Mouse (Mus musculus): ENCODE measurements at regions not wholly inside any gene's neighbourhood (a gene's known extent, or its start where the extent isn't known, plus 50 kb on each side); places are given as distances from the start of the nearest gene placed in this dataset.

DNA sequence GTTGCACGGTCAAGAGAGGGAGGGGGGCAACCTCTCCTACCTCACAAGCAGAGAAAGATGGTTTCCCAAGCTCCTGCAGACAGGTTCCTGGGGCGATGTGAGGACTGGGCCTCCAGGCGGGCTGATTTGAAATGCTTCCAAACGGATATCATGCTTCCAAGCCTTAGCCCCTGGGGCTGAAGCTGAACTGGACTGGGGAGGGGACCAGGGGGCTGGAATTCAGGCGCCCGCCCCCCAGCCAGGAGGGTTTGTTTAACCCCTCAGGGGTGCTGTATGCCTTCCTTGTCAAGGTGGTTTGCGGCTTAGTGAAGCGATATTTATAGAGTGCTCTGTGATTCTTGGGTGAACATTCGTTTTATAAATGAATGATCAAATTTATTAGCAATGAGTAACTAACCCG is 210.0 kb downstream of the Wnt5a start:
- Histone ChIP-seq H3K4me2 (no peak overlapping the region), H3K4me1 (no peaks in the 10 kb centered on the region), H3K27ac (no peak overlapping the region), H3K9ac (no peak overlapping the region), H3K36me3 (replicated peaks) (no peaks in the 10 kb centered on the region), H3K9me3 (no peaks in the 10 kb centered on the region), H3K4me3 (no peak overlapping the region), H3K27me3 (replicated peaks) (no peaks in the 10 kb centered on the region)
- ATAC-seq (replicated peaks) = no peak
- 71% methylated on average over 10 of the region's 10 CpGs for WGBS

DNA sequence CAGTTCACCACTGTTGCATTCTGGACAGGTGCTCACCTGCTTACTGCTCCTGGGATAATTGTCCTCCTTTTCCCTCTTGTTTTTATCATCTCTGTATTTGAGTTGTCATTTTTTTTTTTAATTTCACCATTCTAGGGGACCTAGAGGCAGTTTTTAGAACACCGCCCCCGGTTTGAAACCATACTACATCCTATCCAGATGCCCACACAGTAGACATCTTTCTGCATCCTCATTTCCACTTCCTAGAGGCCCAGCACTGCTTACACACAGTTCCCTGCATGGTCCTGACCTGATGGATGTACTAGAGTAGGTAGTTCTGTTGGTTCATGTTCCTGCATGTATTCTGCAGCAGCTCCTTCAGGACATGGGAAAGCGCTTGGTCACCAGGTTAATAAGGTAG is 216.0 kb downstream of the Wnt5a start:
- H3K27ac ChIP-seq = no peak overlapping the region
- no peaks in the 10 kb centered on the region for H3K27me3 ChIP-seq (replicated peaks)
- no peak overlapping the region for H3K4me2 ChIP-seq
- no peak overlapping the region for H3K9ac ChIP-seq
- no peaks in the 10 kb centered on the region for H3K9me3 ChIP-seq
- H3K4me3 ChIP-seq = no peak overlapping the region
- H3K4me1 ChIP-seq = no peaks in the 10 kb centered on the region
- H3K36me3 ChIP-seq (replicated peaks) = no peaks in the 10 kb centered on the region
- ATAC-seq (replicated peaks) = no peak
- WGBS = 95% methylated on average over 3 of the region's 3 CpGs

DNA sequence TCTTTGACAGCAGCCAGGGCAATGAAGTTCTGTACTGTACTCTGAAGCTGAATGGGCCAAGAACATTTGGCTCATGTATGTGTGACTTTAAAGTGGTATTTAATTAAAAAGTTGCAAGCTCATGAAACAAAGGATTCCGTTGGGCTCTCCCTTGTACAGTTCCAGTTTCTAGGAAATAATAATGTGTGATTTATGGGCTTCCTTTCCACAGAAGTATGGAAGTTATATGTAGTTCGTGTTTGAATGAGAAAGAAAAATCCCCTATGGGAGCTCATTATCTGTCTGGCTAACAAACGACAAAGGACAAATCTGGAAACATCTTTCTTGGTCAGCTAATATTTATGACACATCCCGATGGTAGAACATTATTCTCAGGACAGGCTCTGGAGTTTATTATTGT is 221.1 kb downstream of the Wnt5a start:
- Histone ChIP-seq H3K4me1 (no peaks in the 10 kb centered on the region), H3K4me3 (no peak overlapping the region), H3K9ac (no peak overlapping the region), H3K4me2 (no peak overlapping the region), H3K27me3 (replicated peaks) (no peaks in the 10 kb centered on the region), H3K27ac (no peak overlapping the region), H3K36me3 (replicated peaks) (no peaks in the 10 kb centered on the region), H3K9me3 (no peaks in the 10 kb centered on the region)
- no peak for ATAC-seq (replicated peaks)
- 83% methylated on average over 4 of the region's 4 CpGs for WGBS

DNA sequence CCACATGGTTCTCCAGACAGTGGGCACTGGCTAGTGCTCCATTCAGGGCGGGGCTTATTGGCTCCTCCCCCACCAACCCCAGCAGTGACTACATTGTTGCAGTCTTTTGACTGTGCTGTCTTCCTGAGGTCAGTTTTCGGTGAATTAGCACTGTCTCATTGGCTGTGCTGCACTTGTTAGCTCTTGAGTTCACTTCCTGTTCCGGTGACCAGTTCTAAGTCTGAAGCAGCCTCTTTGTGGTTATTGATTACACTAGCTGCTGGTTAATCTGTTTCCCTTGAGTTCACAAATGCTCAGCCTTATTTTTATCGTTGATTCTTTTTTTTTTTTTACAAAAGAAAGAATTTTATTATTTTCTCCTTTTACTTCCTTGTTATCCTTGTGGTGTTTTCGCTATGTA is 228.9 kb downstream of the Wnt5a start:
- Histone ChIP-seq H3K4me2 (no peak overlapping the region), H3K36me3 (replicated peaks) (no peaks in the 10 kb centered on the region), H3K4me3 (no peak overlapping the region), H3K9me3 (no peaks in the 10 kb centered on the region), H3K9ac (no peak overlapping the region), H3K4me1 (no peaks in the 10 kb centered on the region), H3K27me3 (replicated peaks) (no peaks in the 10 kb centered on the region), H3K27ac (no peak overlapping the region)
- 67% methylated on average over 5 of the region's 5 CpGs for WGBS
- no peak for ATAC-seq (replicated peaks)

DNA sequence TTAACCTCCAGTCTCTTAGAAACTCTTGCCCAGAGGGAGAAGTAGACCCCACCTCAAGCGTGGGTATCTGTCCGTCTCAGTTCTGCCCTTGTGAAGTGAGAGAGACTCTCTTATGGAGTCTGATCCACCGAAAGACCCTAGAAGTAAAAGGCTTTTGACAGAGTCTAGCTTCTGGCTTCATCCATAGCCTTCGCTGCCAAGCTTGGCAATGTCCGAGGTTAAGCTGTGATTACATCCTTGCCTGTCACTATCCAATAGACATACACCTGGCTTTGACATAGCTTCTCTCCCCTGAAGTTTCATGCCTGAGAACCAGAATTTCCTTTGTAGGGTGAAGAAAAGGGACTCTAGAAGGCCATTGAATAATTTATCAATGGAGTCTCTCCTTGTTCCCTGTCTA is 230.9 kb downstream of the Wnt5a start:
- Histone ChIP-seq H3K9ac (no peak overlapping the region), H3K27ac (no peak overlapping the region), H3K27me3 (replicated peaks) (no peaks in the 10 kb centered on the region), H3K36me3 (replicated peaks) (no peaks in the 10 kb centered on the region), H3K4me2 (no peak overlapping the region), H3K4me1 (no peaks in the 10 kb centered on the region), H3K9me3 (no peaks in the 10 kb centered on the region), H3K4me3 (no peak overlapping the region)
- WGBS = 93% methylated on average over 5 of the region's 5 CpGs
- no peak for ATAC-seq (replicated peaks)

DNA sequence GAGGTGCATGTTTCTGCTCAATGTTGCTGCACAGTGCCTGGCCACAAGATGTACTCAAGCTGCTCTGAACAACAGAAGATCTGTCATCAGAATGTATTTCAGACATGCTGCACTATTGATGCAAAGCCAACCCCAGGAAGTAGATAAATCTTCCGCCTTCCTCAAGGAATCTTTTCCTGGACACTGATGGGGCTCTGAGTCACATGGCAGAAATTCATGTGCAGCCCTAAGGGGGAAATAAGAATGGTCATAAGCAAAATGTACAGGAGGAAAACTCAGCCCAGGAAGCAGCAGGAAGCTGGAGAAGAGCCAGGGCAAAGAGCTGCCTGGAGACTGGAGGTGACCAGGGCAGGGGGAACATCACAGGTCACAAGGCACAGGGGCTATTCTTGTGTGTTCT is 235.5 kb downstream of the Wnt5a start:
- no peak overlapping the region for H3K27ac ChIP-seq
- WGBS = 94% methylated on average over 1 of the region's 1 CpGs
- no peaks in the 10 kb centered on the region for H3K36me3 ChIP-seq (replicated peaks)
- no peak overlapping the region for H3K4me2 ChIP-seq
- ATAC-seq (replicated peaks) = no peak
- no peaks in the 10 kb centered on the region for H3K9me3 ChIP-seq
- H3K27me3 ChIP-seq (replicated peaks) = no peaks in the 10 kb centered on the region
- H3K4me3 ChIP-seq = no peak overlapping the region
- H3K4me1 ChIP-seq = no peaks in the 10 kb centered on the region
- H3K9ac ChIP-seq = no peak overlapping the region

DNA sequence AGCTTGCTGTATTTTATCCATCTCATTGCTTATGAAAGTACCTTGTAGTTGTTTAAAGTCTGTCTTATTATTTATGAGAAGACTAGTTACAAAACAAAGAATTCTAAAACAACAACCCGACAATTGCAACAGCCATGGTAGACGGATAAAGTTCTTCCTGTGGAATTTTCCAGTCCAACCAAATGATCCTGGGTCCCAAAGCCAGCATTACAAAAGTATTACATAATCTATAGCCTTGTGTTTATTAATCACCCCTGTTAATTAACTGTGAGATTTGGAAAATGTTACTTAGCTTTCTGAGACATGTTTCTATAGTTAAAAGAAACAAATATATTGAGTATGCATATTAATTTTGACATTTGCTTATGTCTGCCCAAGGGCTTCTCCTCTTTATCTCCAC is 236.9 kb downstream of the Wnt5a start:
- Histone ChIP-seq H3K4me1 (no peaks in the 10 kb centered on the region), H3K9ac (no peak overlapping the region), H3K27me3 (replicated peaks) (no peaks in the 10 kb centered on the region), H3K27ac (no peak overlapping the region), H3K9me3 (no peaks in the 10 kb centered on the region), H3K36me3 (replicated peaks) (no peaks in the 10 kb centered on the region), H3K4me2 (no peak overlapping the region), H3K4me3 (no peak overlapping the region)
- no peak for ATAC-seq (replicated peaks)
- WGBS = 85% methylated on average over 2 of the region's 2 CpGs

DNA sequence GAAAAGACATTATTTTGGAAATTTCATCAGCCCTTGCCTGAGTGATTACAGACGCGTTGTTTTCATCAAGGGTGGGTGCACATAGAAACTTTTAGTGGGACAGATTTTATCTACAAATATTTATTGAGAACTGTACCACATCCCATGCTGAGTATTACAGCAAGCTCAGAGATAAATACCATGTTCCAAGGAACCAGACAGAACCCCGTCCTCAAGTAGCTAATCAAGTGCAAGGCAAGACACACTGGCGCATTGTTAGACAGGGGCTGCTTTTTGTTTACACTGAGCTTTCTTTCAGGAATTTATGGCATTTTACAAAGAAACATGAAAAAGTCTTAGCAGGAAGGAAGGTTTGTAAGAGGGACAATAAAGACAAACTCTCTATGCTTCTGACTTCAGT is 239.1 kb downstream of the Wnt5a start:
- Histone ChIP-seq H3K9me3 (no peaks in the 10 kb centered on the region), H3K4me1 (no peaks in the 10 kb centered on the region), H3K9ac (no peak overlapping the region), H3K36me3 (replicated peaks) (no peaks in the 10 kb centered on the region), H3K27me3 (replicated peaks) (no peaks in the 10 kb centered on the region), H3K27ac (no peak overlapping the region), H3K4me2 (no peak overlapping the region), H3K4me3 (no peak overlapping the region)
- WGBS = 87% methylated on average over 4 of the region's 4 CpGs
- no peak for ATAC-seq (replicated peaks)

DNA sequence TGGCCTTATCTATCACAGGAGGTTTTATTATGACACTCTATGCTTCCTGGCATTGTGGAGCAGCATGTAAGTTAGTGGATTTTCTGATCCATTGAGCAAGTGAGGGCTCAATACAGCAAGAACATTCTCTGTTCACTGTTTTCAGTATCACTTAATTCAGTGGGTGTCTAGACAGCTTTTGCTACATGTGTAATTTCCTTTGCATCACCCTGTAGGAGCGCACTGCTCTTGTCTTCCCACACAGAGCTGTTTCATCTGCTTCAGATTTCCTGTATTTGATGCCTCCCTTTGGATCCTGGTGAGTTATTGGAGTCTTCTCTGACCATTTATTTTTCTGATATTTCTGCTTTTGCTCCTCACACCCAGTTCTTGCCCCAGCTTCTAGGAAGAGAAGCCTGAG is 245.8 kb downstream of the Wnt5a start:
- 81% methylated on average over 1 of the region's 1 CpGs for WGBS
- no peak overlapping the region for H3K9ac ChIP-seq
- ATAC-seq (replicated peaks) = no peak

DNA sequence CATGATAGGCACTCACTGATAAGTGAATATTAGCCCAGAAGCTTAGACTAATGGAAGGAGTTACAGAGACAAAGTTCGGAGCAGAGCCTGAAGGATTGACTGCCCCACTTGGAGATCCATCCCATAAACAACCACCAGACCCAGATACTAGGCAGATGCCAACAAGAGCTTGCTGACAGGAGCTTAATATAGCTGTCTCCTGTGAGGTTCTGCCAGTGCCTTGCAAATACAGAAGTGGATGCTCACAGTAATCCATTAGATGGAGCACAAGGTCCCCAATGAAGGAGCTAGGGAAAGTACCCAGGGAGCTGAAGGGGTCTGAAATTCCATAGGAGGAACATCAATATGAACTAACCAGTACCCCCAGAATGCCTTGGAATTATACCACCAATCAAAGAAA is 252.8 kb upstream of the Lrtm1 start:
- Histone ChIP-seq H3K4me3 (no peak overlapping the region), H3K27ac (no peak overlapping the region), H3K9ac (no peak overlapping the region), H3K36me3 (replicated peaks) (no peaks in the 10 kb centered on the region), H3K4me1 (no peaks in the 10 kb centered on the region), H3K27me3 (replicated peaks) (no peaks in the 10 kb centered on the region), H3K9me3 (no peaks in the 10 kb centered on the region), H3K4me2 (no peak overlapping the region)
- ATAC-seq (replicated peaks) = no peak
- WGBS = 97% methylated on average over 1 of the region's 1 CpGs

More for the DNA sequence above, 245.8 kb downstream of the Wnt5a start:
- Histone ChIP-seq H3K4me2 (no peak overlapping the region), H3K27me3 (replicated peaks) (no peaks in the 10 kb centered on the region), H3K4me1 (no peaks in the 10 kb centered on the region), H3K36me3 (replicated peaks) (no peaks in the 10 kb centered on the region), H3K4me3 (no peak overlapping the region), H3K27ac (no peak overlapping the region), H3K9me3 (no peaks in the 10 kb centered on the region)

DNA sequence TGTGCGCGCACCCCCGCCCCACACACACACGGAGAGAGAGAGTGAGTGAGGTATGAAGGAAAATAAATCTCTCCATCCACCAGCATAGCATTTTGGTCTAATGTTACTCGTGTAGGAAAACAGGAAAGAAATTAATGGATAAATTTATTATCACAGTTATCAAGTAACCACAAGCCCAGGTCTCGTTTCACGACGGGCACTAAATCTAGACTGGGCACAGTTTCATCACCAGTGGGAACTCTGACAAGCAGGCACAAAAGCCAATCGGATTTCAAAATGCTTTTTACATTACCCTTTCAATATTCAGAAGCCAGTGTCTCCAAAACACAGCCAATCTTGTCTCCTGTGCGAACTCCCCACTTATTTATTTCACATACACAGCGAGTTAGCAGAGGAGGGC is 244.9 kb upstream of the Lrtm1 start:
- no peak overlapping the region for H3K4me2 ChIP-seq
- no peak for ATAC-seq (replicated peaks)
- no peak overlapping the region for H3K9ac ChIP-seq
- no peaks in the 10 kb centered on the region for H3K27me3 ChIP-seq (replicated peaks)
- no peaks in the 10 kb centered on the region for H3K36me3 ChIP-seq (replicated peaks)
- no peak overlapping the region for H3K4me3 ChIP-seq
- WGBS = 80% methylated on average over 11 of the region's 11 CpGs
- no peaks in the 10 kb centered on the region for H3K4me1 ChIP-seq
- H3K9me3 ChIP-seq = no peaks in the 10 kb centered on the region
- H3K27ac ChIP-seq = no peak overlapping the region

DNA sequence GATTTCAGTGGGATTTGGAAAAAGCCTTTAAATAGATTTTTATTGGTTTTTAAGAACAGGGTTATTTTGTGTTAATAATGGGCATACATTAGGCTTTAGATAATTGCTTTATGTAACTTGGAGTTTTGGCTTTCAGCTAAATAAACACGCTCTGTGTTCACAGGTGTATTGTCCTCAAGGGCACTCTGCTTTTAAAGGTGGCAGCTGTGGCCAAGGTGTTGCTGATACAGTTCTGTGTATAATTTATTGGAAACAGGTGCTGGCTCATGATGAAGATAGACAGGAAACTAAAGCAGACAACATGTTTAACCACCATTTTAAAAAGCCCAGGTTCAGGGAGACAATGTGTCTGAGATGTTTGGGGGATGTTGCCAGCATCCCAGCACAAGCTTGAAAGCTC is 242.3 kb upstream of the Lrtm1 start:
- no peak overlapping the region for H3K4me3 ChIP-seq
- no peak overlapping the region for H3K27ac ChIP-seq
- no peak overlapping the region for H3K9ac ChIP-seq
- no peaks in the 10 kb centered on the region for H3K36me3 ChIP-seq (replicated peaks)
- H3K27me3 ChIP-seq (replicated peaks) = no peaks in the 10 kb centered on the region
- H3K9me3 ChIP-seq = no peaks in the 10 kb centered on the region
- 83% methylated on average over 1 of the region's 1 CpGs for WGBS
- ATAC-seq (replicated peaks) = no peak
- no peaks in the 10 kb centered on the region for H3K4me1 ChIP-seq
- H3K4me2 ChIP-seq = no peak overlapping the region

DNA sequence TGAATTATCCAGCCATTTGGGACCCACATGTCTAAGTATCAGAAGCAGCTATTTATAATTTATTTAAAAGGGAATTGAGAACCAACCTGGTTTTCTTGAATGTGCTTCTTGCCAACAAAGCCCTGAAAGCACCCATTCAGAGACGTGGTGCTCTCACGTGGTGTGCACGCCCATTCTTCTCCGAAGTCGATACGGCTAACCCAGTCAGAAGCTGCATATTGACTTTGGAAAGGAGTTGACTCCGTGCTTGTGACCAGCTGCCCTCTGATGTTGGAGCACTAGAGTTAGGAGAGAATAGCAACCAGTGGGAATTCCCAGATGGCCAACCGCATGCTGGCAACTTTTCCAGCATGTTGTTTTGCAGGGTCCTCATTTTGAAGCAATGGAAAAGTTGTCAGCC is 240.2 kb upstream of the Lrtm1 start:
- no peaks in the 10 kb centered on the region for H3K27me3 ChIP-seq (replicated peaks)
- no peaks in the 10 kb centered on the region for H3K36me3 ChIP-seq (replicated peaks)
- ATAC-seq (replicated peaks) = no peak
- no peak overlapping the region for H3K27ac ChIP-seq
- 89% methylated on average over 8 of the region's 8 CpGs for WGBS
- H3K4me1 ChIP-seq = no peaks in the 10 kb centered on the region
- no peak overlapping the region for H3K4me2 ChIP-seq
- no peaks in the 10 kb centered on the region for H3K9me3 ChIP-seq
- no peak overlapping the region for H3K9ac ChIP-seq
- H3K4me3 ChIP-seq = no peak overlapping the region

DNA sequence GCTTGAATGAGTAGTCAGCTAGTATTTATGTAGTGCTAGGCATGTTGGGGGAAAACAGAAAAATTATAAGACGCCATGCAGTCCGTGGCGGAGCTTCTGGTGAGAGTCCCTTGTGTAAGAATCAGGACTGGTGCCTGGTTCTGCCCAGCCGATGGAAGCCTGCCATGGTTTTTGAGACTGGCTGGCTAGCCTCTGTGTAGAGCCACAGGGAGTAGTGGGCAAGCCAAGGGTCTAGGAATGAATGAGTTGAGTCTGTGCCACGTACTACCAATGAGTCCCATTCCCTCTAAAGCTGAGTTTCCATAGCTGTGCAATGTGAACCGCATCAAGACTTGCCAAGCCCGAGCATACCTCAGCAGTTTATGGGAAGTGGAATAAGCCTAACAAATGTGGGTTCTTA is 236.3 kb upstream of the Lrtm1 start:
- H3K4me3 ChIP-seq = no peak overlapping the region
- H3K36me3 ChIP-seq (replicated peaks) = no peaks in the 10 kb centered on the region
- ATAC-seq (replicated peaks) = no peak
- H3K9me3 ChIP-seq = no peaks in the 10 kb centered on the region
- H3K27me3 ChIP-seq (replicated peaks) = no peaks in the 10 kb centered on the region
- no peak overlapping the region for H3K27ac ChIP-seq
- 91% methylated on average over 7 of the region's 7 CpGs for WGBS
- H3K4me2 ChIP-seq = no peak overlapping the region
- H3K4me1 ChIP-seq = no peaks in the 10 kb centered on the region
- no peak overlapping the region for H3K9ac ChIP-seq

All from midbrain, embryonic 15.5 days (tissue).